Mouse (Mus musculus): ENCODE results near the gene Ap3m1.

GRCm38 (mm10) chr14:21058972-21059371, 6.7 kb upstream of the Ap3m1 start:
- TF ChIP-seq CTCF (IDR thresholded peaks at IDR 0.05; ENCODE audit: borderline replicate concordance, extremely low read depth, insufficient read depth, insufficient read length) (no peak), POLR2A (IDR thresholded peaks at IDR 0.05; ENCODE audit: borderline replicate concordance, extremely low read depth, insufficient read depth, insufficient read length, poor library complexity, severe bottlenecking) (no peak)

Data from brain, embryonic 14.5 days (tissue).